Mouse (Mus musculus): Measurements from ENCODE around the gene Tent4a. TPM values are rescaled to one million over a fixed set of nuclear protein-coding genes. Genes with fewer than 3 reads are reported as not detected.

Tent4a gene
- polyA plus RNA-seq, 1 experiment from 2014 or later: 8.7 TPM

DNA sequence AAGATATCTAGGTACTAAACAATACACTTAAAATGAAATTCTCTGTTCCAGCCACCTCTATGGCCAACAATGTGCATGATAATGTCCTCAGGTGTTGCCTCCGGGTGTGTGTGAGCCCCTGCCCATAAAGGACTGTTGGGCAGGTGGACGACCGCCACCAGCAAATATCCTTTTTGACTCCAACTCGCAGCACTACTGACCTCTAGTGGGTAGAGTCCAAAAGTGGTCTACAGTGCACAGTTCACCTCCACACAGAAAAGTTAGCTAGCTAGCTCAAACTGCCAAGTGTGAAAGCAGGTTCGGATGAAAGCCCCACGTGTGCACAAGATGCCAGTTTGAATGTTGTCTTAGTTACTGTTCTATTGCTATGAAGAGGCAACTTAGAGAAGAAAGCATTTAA lies 49.1 kb downstream of the Tent4a start:
- H3K4me2 ChIP-seq (ENCODE audit: low read depth, low read length, severe bottlenecking): no peak overlapping the region
- H3K27ac ChIP-seq (ENCODE audit: low read depth, low read length): no peak overlapping the region
- ATAC-seq (replicated peaks; ENCODE audit: low FRiP score) (no peak; the same call in 1 of the 2 replicates), DNase-seq (ENCODE audit: low spot score) (peak; percentile 61)
- WGBS: 19% methylated on average over 6 of the region's 6 CpGs
- no peaks in the 10 kb centered on the region for H3K36me3 ChIP-seq (ENCODE audit: control insufficient read depth, insufficient read depth, low read length)
- no peak overlapping the region for H3K9ac ChIP-seq (ENCODE audit: low read length)
- H3K4me3 ChIP-seq (ENCODE audit: low read depth, low read length): no peak overlapping the region
- H3K27me3 ChIP-seq (ENCODE audit: control insufficient read depth, insufficient read depth, low read length): peaks cover 31% of the 10 kb centered on the region
- peaks cover 9% of the 10 kb centered on the region; the same call in 1 of the 2 replicates for H3K4me1 ChIP-seq (replicated peaks; ENCODE audit: control insufficient read depth, insufficient read depth, low read length)
- H3K9me3 ChIP-seq (ENCODE audit: control insufficient read depth, low read length): no peaks in the 10 kb centered on the region

DNA sequence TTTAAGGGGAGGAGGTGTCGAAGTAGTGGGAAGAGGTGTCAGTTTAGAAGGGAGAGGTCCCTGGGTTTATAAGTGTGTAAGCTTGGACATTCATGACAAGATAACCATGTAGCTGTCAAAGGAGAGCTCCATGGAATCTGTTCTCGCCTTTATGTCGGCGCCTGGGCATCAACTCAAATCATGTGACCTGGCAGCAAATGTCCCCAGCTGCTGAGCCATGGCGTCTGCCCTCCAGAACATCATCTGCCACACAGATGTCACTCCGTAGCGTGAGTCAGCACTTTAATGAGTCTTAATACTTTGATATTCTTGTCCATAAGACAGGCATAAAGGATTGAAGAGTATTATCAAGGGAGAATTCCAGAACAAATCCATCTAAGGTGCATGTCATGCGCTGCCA lies 51.7 kb downstream of the Tent4a start:
- peaks cover 9% of the 10 kb centered on the region; the same call in 1 of the 2 replicates for H3K4me1 ChIP-seq (replicated peaks; ENCODE audit: control insufficient read depth, insufficient read depth, low read length)
- no peaks in the 10 kb centered on the region for H3K36me3 ChIP-seq (ENCODE audit: control insufficient read depth, insufficient read depth, low read length)
- DNase-seq (ENCODE audit: low spot score) (no peak), ATAC-seq (replicated peaks; ENCODE audit: low FRiP score) (no peak)
- 61% methylated on average over 8 of the region's 8 CpGs for WGBS
- no peak overlapping the region for H3K27ac ChIP-seq (ENCODE audit: low read depth, low read length)
- no peak overlapping the region for H3K9ac ChIP-seq (ENCODE audit: low read length)
- no peak overlapping the region for H3K4me2 ChIP-seq (ENCODE audit: low read depth, low read length, severe bottlenecking)
- H3K27me3 ChIP-seq (ENCODE audit: control insufficient read depth, insufficient read depth, low read length): peaks cover 32% of the 10 kb centered on the region
- no peaks in the 10 kb centered on the region for H3K9me3 ChIP-seq (ENCODE audit: control insufficient read depth, low read length)
- no peak overlapping the region for H3K4me3 ChIP-seq (ENCODE audit: low read depth, low read length)

- no peaks in the 10 kb centered on the region for H3K9me3 ChIP-seq (ENCODE audit: control insufficient read depth, low read length)
- H3K4me1 ChIP-seq (replicated peaks; ENCODE audit: control insufficient read depth, insufficient read depth, low read length): peaks cover 9% of the 10 kb centered on the region; the same call in 1 of the 2 replicates
- DNase-seq (ENCODE audit: low spot score): no peak
- WGBS: 3% methylated on average over 30 of the region's 30 CpGs
- no peak overlapping the region for H3K27ac ChIP-seq (ENCODE audit: low read depth, low read length)
- H3K4me2 ChIP-seq (ENCODE audit: low read depth, low read length, severe bottlenecking): peak overlapping the region; percentile 52
- 0 out of 2 replicates have a peak, but pooled peaks have one; percentile 31 for ATAC-seq (replicated peaks; ENCODE audit: low FRiP score)
- H3K9ac ChIP-seq (ENCODE audit: low read length): peak overlapping the region; percentile 43; the same call in 1 of the 2 replicates
- peak overlapping the region; percentile 17 for H3K4me3 ChIP-seq (ENCODE audit: low read depth, low read length)
- peaks cover 27% of the 10 kb centered on the region for H3K27me3 ChIP-seq (ENCODE audit: control insufficient read depth, insufficient read depth, low read length)
- no peaks in the 10 kb centered on the region for H3K36me3 ChIP-seq (ENCODE audit: control insufficient read depth, insufficient read depth, low read length)
Measured at GRCm38 (mm10) chr13:69481634-69482505, 52.5 kb downstream of the Tent4a start.

DNA sequence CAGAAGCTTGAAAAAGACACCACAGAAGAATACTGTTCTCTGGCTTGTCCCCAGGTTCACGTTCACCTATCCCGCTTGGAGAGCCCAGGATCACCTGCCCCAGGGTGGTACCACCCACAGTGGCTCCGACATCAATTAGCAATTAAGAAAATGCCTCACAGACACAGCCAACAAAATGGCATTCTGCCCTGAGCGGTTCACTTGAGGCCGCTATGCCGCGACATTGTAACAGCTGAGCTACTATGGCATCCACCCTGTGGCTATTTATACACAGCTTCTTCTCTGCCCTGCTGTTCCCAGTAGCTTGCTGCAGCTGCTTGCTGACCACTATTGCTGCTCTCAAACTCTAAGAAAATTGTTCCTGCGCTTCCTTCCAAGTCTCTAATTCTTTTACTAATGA lies 53.4 kb downstream of the Tent4a start:
- Histone ChIP-seq H3K9ac (ENCODE audit: low read length) (no peak overlapping the region), H3K4me3 (ENCODE audit: low read depth, low read length) (no peak overlapping the region), H3K27ac (ENCODE audit: low read depth, low read length) (no peak overlapping the region), H3K27me3 (ENCODE audit: control insufficient read depth, insufficient read depth, low read length) (peaks cover 25% of the 10 kb centered on the region), H3K4me1 (replicated peaks; ENCODE audit: control insufficient read depth, insufficient read depth, low read length) (peaks cover 9% of the 10 kb centered on the region; the same call in 1 of the 2 replicates), H3K36me3 (ENCODE audit: control insufficient read depth, insufficient read depth, low read length) (no peaks in the 10 kb centered on the region), H3K9me3 (ENCODE audit: control insufficient read depth, low read length) (no peaks in the 10 kb centered on the region), H3K4me2 (ENCODE audit: low read depth, low read length, severe bottlenecking) (no peak overlapping the region; the same call in 1 of the 2 replicates)
- WGBS: 7% methylated on average over 8 of the region's 8 CpGs
- DNase-seq (ENCODE audit: low spot score) (no peak), ATAC-seq (replicated peaks; ENCODE audit: low FRiP score) (no peak)

DNA sequence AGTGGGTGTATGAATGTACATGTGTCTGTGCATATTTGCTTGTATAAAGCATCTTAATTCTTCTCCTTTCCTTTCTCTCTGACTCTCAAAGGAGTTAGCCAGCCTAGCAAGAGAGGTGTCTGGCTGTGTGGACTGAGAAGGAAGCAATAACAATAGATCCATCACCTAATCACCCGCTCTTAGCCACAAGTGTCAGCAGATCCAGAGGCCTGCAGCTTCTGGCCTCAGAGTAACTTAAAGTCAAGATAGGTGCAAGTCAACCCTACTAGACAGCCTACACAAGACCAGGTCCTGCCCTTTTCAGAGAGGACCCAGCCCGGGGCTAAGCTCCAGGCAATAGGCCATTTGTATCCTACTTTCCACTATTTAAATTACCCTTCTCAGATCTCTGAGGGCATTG lies 54.5 kb downstream of the Tent4a start:
- no peaks in the 10 kb centered on the region for H3K9me3 ChIP-seq (ENCODE audit: control insufficient read depth, low read length)
- H3K4me3 ChIP-seq (ENCODE audit: low read depth, low read length): no peak overlapping the region
- no peak overlapping the region for H3K4me2 ChIP-seq (ENCODE audit: low read depth, low read length, severe bottlenecking)
- H3K9ac ChIP-seq (ENCODE audit: low read length): no peak overlapping the region
- H3K27ac ChIP-seq (ENCODE audit: low read depth, low read length): no peak overlapping the region
- no peaks in the 10 kb centered on the region for H3K36me3 ChIP-seq (ENCODE audit: control insufficient read depth, insufficient read depth, low read length)
- peaks cover 9% of the 10 kb centered on the region; the same call in 1 of the 2 replicates for H3K4me1 ChIP-seq (replicated peaks; ENCODE audit: control insufficient read depth, insufficient read depth, low read length)
- 61% methylated on average over 2 of the region's 2 CpGs for WGBS
- ATAC-seq (replicated peaks; ENCODE audit: low FRiP score) (no peak), DNase-seq (ENCODE audit: low spot score) (no peak)
- H3K27me3 ChIP-seq (ENCODE audit: control insufficient read depth, insufficient read depth, low read length): peaks cover 25% of the 10 kb centered on the region

DNA sequence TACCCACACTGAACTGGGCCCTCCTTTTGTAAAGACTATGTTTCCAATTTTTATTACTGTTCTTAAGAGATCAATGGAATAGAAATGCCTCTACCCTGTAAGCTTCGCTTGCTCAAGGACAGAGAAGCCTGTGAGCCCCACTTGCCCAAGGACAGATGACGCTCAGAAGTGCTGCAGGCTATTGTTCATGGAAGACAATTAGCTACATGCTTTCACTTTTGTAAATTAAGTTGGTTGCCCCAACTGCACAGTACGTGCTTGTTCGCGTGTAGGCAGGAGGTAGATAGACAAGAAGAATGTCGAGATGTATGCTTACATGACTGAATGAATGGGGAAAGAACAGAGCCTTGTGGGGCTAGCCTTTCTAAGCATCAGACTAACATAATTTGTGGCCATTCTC lies 55.7 kb downstream of the Tent4a start:
- Histone ChIP-seq H3K4me2 (ENCODE audit: low read depth, low read length, severe bottlenecking) (no peak overlapping the region), H3K36me3 (ENCODE audit: control insufficient read depth, insufficient read depth, low read length) (no peaks in the 10 kb centered on the region), H3K4me1 (replicated peaks; ENCODE audit: control insufficient read depth, insufficient read depth, low read length) (peaks cover 9% of the 10 kb centered on the region; the same call in 1 of the 2 replicates), H3K27me3 (ENCODE audit: control insufficient read depth, insufficient read depth, low read length) (peaks cover 21% of the 10 kb centered on the region), H3K4me3 (ENCODE audit: low read depth, low read length) (no peak overlapping the region), H3K27ac (ENCODE audit: low read depth, low read length) (no peak overlapping the region), H3K9ac (ENCODE audit: low read length) (no peak overlapping the region), H3K9me3 (ENCODE audit: control insufficient read depth, low read length) (no peaks in the 10 kb centered on the region)
- no peak for DNase-seq (ENCODE audit: low spot score)
- ATAC-seq (replicated peaks; ENCODE audit: low FRiP score): no peak
- WGBS: 87% methylated on average over 6 of the region's 6 CpGs

GRCm38 (mm10) chr13:69460635-69461465 lies 73.6 kb downstream of the Tent4a start:
- Histone ChIP-seq H3K27me3 (ENCODE audit: control insufficient read depth, insufficient read depth, low read length) (no peaks in the 10 kb centered on the region), H3K4me2 (ENCODE audit: low read depth, low read length, severe bottlenecking) (no peak overlapping the region), H3K27ac (ENCODE audit: low read depth, low read length) (no peak overlapping the region), H3K36me3 (ENCODE audit: control insufficient read depth, insufficient read depth, low read length) (no peaks in the 10 kb centered on the region), H3K9ac (ENCODE audit: low read length) (no peak overlapping the region), H3K4me3 (ENCODE audit: low read depth, low read length) (no peak overlapping the region), H3K4me1 (replicated peaks; ENCODE audit: control insufficient read depth, insufficient read depth, low read length) (no peaks in the 10 kb centered on the region), H3K9me3 (ENCODE audit: control insufficient read depth, low read length) (no peaks in the 10 kb centered on the region)
- peak; percentile 45 for ATAC-seq (replicated peaks; ENCODE audit: low FRiP score)
- WGBS: 45% methylated on average over 17 of the region's 17 CpGs
- DNase-seq (ENCODE audit: low spot score): peak; percentile 75

DNA sequence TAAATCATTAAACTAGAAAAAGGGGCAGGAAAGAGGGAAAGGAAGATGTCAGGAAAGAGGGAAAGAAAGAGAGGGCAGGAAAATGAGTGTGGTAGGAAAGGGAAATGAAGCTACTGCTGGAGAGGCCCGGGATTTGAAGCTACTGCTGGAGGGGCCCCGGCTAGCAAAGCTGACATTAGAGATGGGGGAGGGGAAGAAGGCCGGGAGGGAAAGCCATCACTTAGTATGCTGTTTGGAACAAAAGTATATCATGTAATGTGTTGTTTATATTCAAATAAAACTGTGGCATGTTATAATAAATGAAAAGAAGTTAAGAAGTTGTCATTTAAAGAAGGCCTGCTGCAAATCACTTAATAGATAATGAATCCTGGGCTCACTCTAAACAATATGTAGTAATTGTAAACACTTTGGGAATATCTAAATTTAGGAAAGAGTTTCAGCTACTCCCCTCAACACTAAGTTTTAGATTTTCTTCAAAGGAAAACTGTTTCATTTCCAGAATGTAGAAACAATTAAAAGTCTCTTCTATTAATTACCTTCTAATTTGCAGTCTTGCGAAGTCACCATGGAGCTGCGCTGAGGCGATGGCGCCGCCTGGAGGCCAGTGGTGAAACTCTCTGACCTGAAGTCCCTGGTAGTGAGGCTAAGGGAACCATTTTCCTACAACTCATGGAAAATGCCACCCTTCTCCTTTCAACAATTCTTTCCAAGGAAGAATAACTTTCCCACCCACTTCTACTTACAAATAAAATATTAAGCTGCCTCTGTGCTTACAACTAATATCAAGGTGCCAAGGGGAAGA lies 74.6 kb downstream of the Tent4a start:
- Histone ChIP-seq H3K36me3 (ENCODE audit: control insufficient read depth, insufficient read depth, low read length) (no peaks in the 10 kb centered on the region), H3K9me3 (ENCODE audit: control insufficient read depth, low read length) (no peaks in the 10 kb centered on the region), H3K27ac (ENCODE audit: low read depth, low read length) (no peak overlapping the region), H3K4me3 (ENCODE audit: low read depth, low read length) (no peak overlapping the region), H3K27me3 (ENCODE audit: control insufficient read depth, insufficient read depth, low read length) (no peaks in the 10 kb centered on the region), H3K9ac (ENCODE audit: low read length) (no peak overlapping the region), H3K4me1 (replicated peaks; ENCODE audit: control insufficient read depth, insufficient read depth, low read length) (no peaks in the 10 kb centered on the region; the same call in 1 of the 2 replicates), H3K4me2 (ENCODE audit: low read depth, low read length, severe bottlenecking) (no peak overlapping the region)
- DNase-seq (ENCODE audit: low spot score) (peak; percentile 82), ATAC-seq (replicated peaks; ENCODE audit: low FRiP score) (no peak)
- WGBS: 16% methylated on average over 8 of the region's 8 CpGs
